Mouse (Mus musculus) heart, embryonic 16.5 days (tissue): ENCODE data around the gene Fam50a. TPM values are rescaled to one million over a fixed set of nuclear protein-coding genes. Genes with fewer than 3 reads are reported as not detected.

Source experiments
- ATAC-seq: fragments of 200-750 bp; cut with Nextera tagmentation; replicated peaks from 2 replicates; pipeline ENCODE4 v1.8.0; 2017; ENCODE audit warnings: moderate number of reproducible peaks; ENCODE audit not compliant: insufficient read depth, low FRiP score; ENCODE audit errors: extremely low read depth
- H3K27ac ChIP-seq: fragments of 300-500 bp; sonication (generic); 2 replicates; pipeline ENCODE4 v1.5.1; 2014; ENCODE audit warnings: mild to moderate bottlenecking, low read length, control low read depth, moderate library complexity
- H3K27me3 ChIP-seq: fragments of 300-500 bp; sonication (generic); 2 replicates; pipeline ENCODE4 v1.6.1; 2014; ENCODE audit warnings: low read length, mixed read lengths; ENCODE audit not compliant: control insufficient read depth, insufficient read depth
- H3K36me3 ChIP-seq: fragments of 300-500 bp; sonication (generic); 2 replicates; pipeline ENCODE4 v1.6.1; 2014; ENCODE audit not compliant: control insufficient read depth, insufficient read depth
- H3K4me1 ChIP-seq: fragments of 300-500 bp; sonication (generic); 2 replicates; pipeline ENCODE4 v1.6.1; 2014; ENCODE audit warnings: low read length, mixed read lengths; ENCODE audit not compliant: control insufficient read depth, insufficient read depth
- H3K4me2 ChIP-seq: fragments of 300-500 bp; sonication (generic); 2 replicates; pipeline ENCODE4 v1.6.1; 2014; ENCODE audit warnings: low read depth, mild to moderate bottlenecking, control low read depth, low read length
- H3K4me3 ChIP-seq: fragments of 300-500 bp; sonication (generic); 2 replicates; pipeline ENCODE4 v1.5.1; 2014; ENCODE audit warnings: mild to moderate bottlenecking, control low read depth, low read length
- H3K9ac ChIP-seq: fragments of 300-500 bp; sonication (generic); 2 replicates; pipeline ENCODE4 v1.6.1; 2014; ENCODE audit warnings: low read length, control low read depth
- H3K9me3 ChIP-seq: fragments of 300-500 bp; sonication (generic); replicated peaks from 2 replicates; pipeline ENCODE4 v1.6.1; 2016; ENCODE audit warnings: low read length; ENCODE audit not compliant: control insufficient read depth
- WGBS: fragments of 180-500 bp; shearing (Covaris S2); extraction: QIAGEN DNeasy Blood & Tissue Kit; methylation state at CpG from one replicate; pipeline ENCODE4 v1.1.7; 2014; 5-methylcytosine and 5-hydroxymethylcytosine counted together
- microRNA-seq: library from miRNA; unstranded; fragments of <30 nt; microRNA quantifications from one replicate; pipeline ENCODE4, GENCODE M21; 2017
- polyA plus RNA-seq: library from polyadenylated mRNA; unstranded; fragments of >200 nt; fragmentation: Nextera tagmentation; extraction: Ambion mirVana; gene quantifications from 2 replicates; pipeline ENCODE4 v1.2.1, GENCODE M21; 2015

Fam50a gene
- polyA plus RNA-seq, 1 experiment from 2014 or later, result 56.6 TPM

- peak; percentile 55 for ATAC-seq
- Histone ChIP-seq H3K9ac (peak overlapping the region; percentile 84), H3K4me3 (peak overlapping the region; percentile 72), H3K4me2 (peak overlapping the region; percentile 71), H3K36me3 (peaks cover 7% of the 10 kb centered on the region; the same call in 1 of the 2 replicates), H3K9me3 (no peaks in the 10 kb centered on the region), H3K27ac (peak overlapping the region; percentile 77), H3K27me3 (no peaks in the 10 kb centered on the region), H3K4me1 (peaks cover 10% of the 10 kb centered on the region)
- WGBS, result 19% methylated on average over 42 of the region's 49 CpGs
Observed at GRCm38 (mm10) chrX:74368209-74368909, 55.5 kb downstream of the Fam50a start.

Small RNA genes lying within 50 kb of the gene (microRNA-seq; reads per million reads assigned to microRNA genes)
- not detected for gene Mir7091
- 1.2 reads per million for gene Mir7092

Other genes with a start within 250 kb of the Fam50a start
- not detected in 2 replicates for gene Opn1mw, start 185.6 kb upstream of the Fam50a start, polyA plus RNA-seq
- 11.3 and 11.5 TPM in 2 replicates for gene Mecp2, start 177.7 kb upstream of the Fam50a start, polyA plus RNA-seq
- gene Tex28, start 145.2 kb upstream of the Fam50a start, polyA plus RNA-seq, result not detected in 2 replicates
- gene Tktl1, start 135.8 kb upstream of the Fam50a start, polyA plus RNA-seq, result 0.09 and 0.10 TPM in 2 replicates
- 129 and 177 TPM in 2 replicates for gene Flna, start 63.2 kb upstream of the Fam50a start, polyA plus RNA-seq
- gene Emd, start 58.3 kb upstream of the Fam50a start, polyA plus RNA-seq, result 13.0 and 16.2 TPM in 2 replicates
- gene Rpl10, start 42.2 kb upstream of the Fam50a start, polyA plus RNA-seq, result 368 and 465 TPM in 2 replicates
- 77.6 and 87.9 TPM in 2 replicates for gene Taz, start 31.1 kb upstream of the Fam50a start, polyA plus RNA-seq
- 15.7 and 17.3 TPM in 2 replicates for gene Dnase1l1, start 30.7 kb upstream of the Fam50a start, polyA plus RNA-seq
- 126 and 131 TPM in 2 replicates for gene Atp6ap1, start 15.9 kb upstream of the Fam50a start, polyA plus RNA-seq
- 144 and 150 TPM in 2 replicates for gene Gdi1, start 8.0 kb upstream of the Fam50a start, polyA plus RNA-seq
- gene Plxna3, start 16.0 kb downstream of the Fam50a start, polyA plus RNA-seq, result 3.3 and 5.6 TPM in 2 replicates
- 79.3 and 81.7 TPM in 2 replicates for gene Lage3, start 40.6 kb downstream of the Fam50a start, polyA plus RNA-seq
- 61.2 and 66.1 TPM in 2 replicates for gene Ubl4a, start 60.2 kb downstream of the Fam50a start, polyA plus RNA-seq
- 14.9 and 17.2 TPM in 2 replicates for gene Slc10a3, start 60.3 kb downstream of the Fam50a start, polyA plus RNA-seq
- gene Fam3a, start 80.2 kb downstream of the Fam50a start, polyA plus RNA-seq, result 26.4 and 29.0 TPM in 2 replicates
- gene Ikbkg, start 80.3 kb downstream of the Fam50a start, polyA plus RNA-seq, result 21.9 and 23.0 TPM in 2 replicates
- 18.0 and 20.3 TPM in 2 replicates for gene G6pdx, start 116.2 kb downstream of the Fam50a start, polyA plus RNA-seq
- not detected in 2 replicates for gene Gm6880, start 168.4 kb downstream of the Fam50a start, polyA plus RNA-seq